Mouse (Mus musculus) MEL (cell line): ENCODE measurements around the gene P3h3. TPM values are rescaled to one million over a fixed set of nuclear protein-coding genes. Genes with fewer than 3 reads are reported as not detected.

ENCODE experiments used
- DNase-seq: peaks from one replicate; pipeline ENCODE4 v3.0.0; 2011; ENCODE audit warnings: low read depth, low spot score
- H3K27ac ChIP-seq: 2 replicates; pipeline ENCODE4 v1.5.1; 2012; ENCODE audit warnings: low read depth, mild to moderate bottlenecking, control low read depth, low read length, moderate library complexity; ENCODE audit not compliant: control insufficient read depth
- H3K27me3 ChIP-seq, 2 experiments: fragments of 150-350 bp in 1 of 2; sonication (generic) in 1 of 2; 2 replicates each; pipeline ENCODE4 v1.6.1; 2012; ENCODE audit warnings: low read length in 2 of 2, mild to moderate bottlenecking in 2 of 2, improper control_type of control experiment in 1 of 2, moderate library complexity in 1 of 2; ENCODE audit not compliant: insufficient read depth in 2 of 2, control insufficient read depth in 1 of 2
- H3K36me3 ChIP-seq, 2 experiments: 2 replicates each; pipeline ENCODE4 v1.6.1; 2012 to 2014; ENCODE audit warnings: low read length in 2 of 2, improper control_type of control experiment in 1 of 2, inconsistent platforms in 1 of 2, mild to moderate bottlenecking in 1 of 2; ENCODE audit not compliant: insufficient read depth in 2 of 2, control insufficient read depth in 1 of 2
- H3K4me1 ChIP-seq, 2 experiments: fragments of 150-350 bp in 1 of 2; sonication (generic) in 1 of 2; 2 replicates each; pipeline ENCODE4 v1.6.1; 2012; ENCODE audit warnings: low read length in 2 of 2, improper control_type of control experiment in 1 of 2, mild to moderate bottlenecking in 1 of 2; ENCODE audit not compliant: insufficient read depth in 2 of 2, control insufficient read depth in 1 of 2
- H3K4me3 ChIP-seq, 2 experiments: fragments of 150-350 bp in 1 of 2; sonication (generic) in 1 of 2; 2 replicates each; pipeline ENCODE4 v1.5.1; 2012; ENCODE audit warnings: low read depth in 2 of 2, low read length in 2 of 2, mild to moderate bottlenecking in 2 of 2, moderate library complexity in 2 of 2, control low read depth in 1 of 2, improper control_type of control experiment in 1 of 2; ENCODE audit not compliant: control insufficient read depth in 1 of 2, insufficient read depth in 1 of 2
- H3K79me2 ChIP-seq: 2 replicates; pipeline ENCODE4 v1.6.1; 2012; ENCODE audit warnings: mild to moderate bottlenecking, low read length, moderate library complexity; ENCODE audit not compliant: control insufficient read depth, poor library complexity, insufficient read depth
- H3K9ac ChIP-seq: 2 replicates; pipeline ENCODE4 v1.6.1; 2012; ENCODE audit warnings: low read depth, mild to moderate bottlenecking, control low read depth, low read length, moderate library complexity; ENCODE audit not compliant: control insufficient read depth, poor library complexity, severe bottlenecking
- H3K9me3 ChIP-seq: fragments of 150-350 bp; sonication (generic); replicated peaks from 2 replicates; pipeline ENCODE4 v1.6.1; 2012; ENCODE audit warnings: mild to moderate bottlenecking, low read length, improper control_type of control experiment, moderate library complexity; ENCODE audit not compliant: insufficient read depth
- BHLHE40 ChIP-seq: IDR thresholded peaks from 2 replicates; pipeline ENCODE4 v1.6.1; 2012; ENCODE audit warnings: low read depth, mild to moderate bottlenecking, inconsistent platforms, low read length, improper control_type of control experiment, borderline replicate concordance
- CHD1 ChIP-seq: IDR thresholded peaks from 2 replicates; pipeline ENCODE4 v1.6.1; 2012; ENCODE audit warnings: low read depth, mild to moderate bottlenecking, inconsistent platforms, low read length, improper control_type of control experiment
- CHD2 ChIP-seq: IDR thresholded peaks from 2 replicates; pipeline ENCODE4 v1.6.1; 2011; ENCODE audit warnings: low read length, improper control_type of control experiment
- E2F4 ChIP-seq: IDR thresholded peaks from 2 replicates; pipeline ENCODE4 v1.6.1; 2011; ENCODE audit warnings: low read depth, low read length, improper control_type of control experiment, borderline replicate concordance
- ELF1 ChIP-seq: IDR thresholded peaks from 2 replicates; pipeline ENCODE4 v1.6.1; 2014; ENCODE audit warnings: low read depth, mild to moderate bottlenecking, inconsistent platforms, low read length, improper control_type of control experiment, moderate library complexity
- EP300 ChIP-seq, 2 experiments: IDR thresholded peaks; 2 replicates each; pipeline ENCODE4 v1.6.1; 2011; ENCODE audit warnings: improper control_type of control experiment in 2 of 2, low read length in 2 of 2, low read depth in 1 of 2, mild to moderate bottlenecking in 1 of 2
- ETS1 ChIP-seq: IDR thresholded peaks from 2 replicates; pipeline ENCODE4 v1.6.1; 2012; ENCODE audit warnings: low read depth, mild to moderate bottlenecking, inconsistent platforms, low read length, improper control_type of control experiment, moderate library complexity
- GATA1 ChIP-seq: IDR thresholded peaks from 2 replicates; pipeline ENCODE4 v1.6.1; 2011; ENCODE audit warnings: low read depth, low read length, improper control_type of control experiment
- MAFK ChIP-seq: IDR thresholded peaks from 2 replicates; pipeline ENCODE4 v1.6.1; 2011; ENCODE audit warnings: low read depth, mild to moderate bottlenecking, low read length, improper control_type of control experiment, borderline replicate concordance
- MAX ChIP-seq: IDR thresholded peaks from 2 replicates; pipeline ENCODE4 v1.6.1; 2011; ENCODE audit warnings: low read length, improper control_type of control experiment
- MEF2A ChIP-seq: IDR thresholded peaks from 2 replicates; pipeline ENCODE4 v1.6.1; 2014; ENCODE audit warnings: low read depth, mild to moderate bottlenecking, inconsistent platforms, low read length, improper control_type of control experiment; ENCODE audit not compliant: poor library complexity, insufficient replicate concordance, severe bottlenecking; ENCODE audit errors: extremely low read depth
- MYB ChIP-seq: IDR thresholded peaks from 2 replicates; pipeline ENCODE4 v1.6.1; 2011; ENCODE audit warnings: mild to moderate bottlenecking, low read depth, low read length, improper control_type of control experiment
- POLR2AphosphoS2 ChIP-seq: IDR thresholded peaks from 2 replicates; pipeline ENCODE4 v1.6.1; 2011; ENCODE audit warnings: low read length, improper control_type of control experiment
- RAD21 ChIP-seq: IDR thresholded peaks from 2 replicates; pipeline ENCODE4 v1.6.1; 2011; ENCODE audit warnings: mild to moderate bottlenecking, low read depth, low read length, improper control_type of control experiment
- RCOR1 ChIP-seq: IDR thresholded peaks from 2 replicates; pipeline ENCODE4 v1.6.1; 2012; ENCODE audit warnings: low read depth, mild to moderate bottlenecking, inconsistent platforms, low read length, improper control_type of control experiment
- SMC3 ChIP-seq: IDR thresholded peaks from 2 replicates; pipeline ENCODE4 v1.6.1; 2011; ENCODE audit warnings: low read depth, low read length, improper control_type of control experiment
- TAL1 ChIP-seq: IDR thresholded peaks from 2 replicates; pipeline ENCODE4 v1.6.1; 2012; ENCODE audit warnings: mild to moderate bottlenecking, inconsistent platforms, low read length, moderate library complexity, mixed read lengths
- TBP ChIP-seq: IDR thresholded peaks from 2 replicates; pipeline ENCODE4 v1.8.0; 2011; ENCODE audit warnings: low read depth, low read length, improper control_type of control experiment
- TCF12 ChIP-seq: IDR thresholded peaks from 2 replicates; pipeline ENCODE4 v1.6.1; 2014; ENCODE audit warnings: low read depth, mild to moderate bottlenecking, inconsistent platforms, low read length, improper control_type of control experiment, moderate library complexity
- UBTF ChIP-seq: IDR thresholded peaks from 2 replicates; pipeline ENCODE4 v1.6.1; 2012; ENCODE audit warnings: low read depth, mild to moderate bottlenecking, inconsistent platforms, low read length, improper control_type of control experiment, moderate library complexity, borderline replicate concordance; ENCODE audit not compliant: insufficient read depth
- USF1 ChIP-seq: IDR thresholded peaks from 2 replicates; pipeline ENCODE4 v1.6.1; 2014; ENCODE audit warnings: low read depth, mild to moderate bottlenecking, inconsistent platforms, low read length, improper control_type of control experiment, moderate library complexity
- ZC3H11A ChIP-seq: IDR thresholded peaks from 2 replicates; pipeline ENCODE4 v1.6.1; 2012; ENCODE audit warnings: low read depth, mild to moderate bottlenecking, inconsistent platforms, low read length, improper control_type of control experiment
- ZKSCAN1 ChIP-seq: IDR thresholded peaks from 2 replicates; pipeline ENCODE4 v1.6.1; 2012; ENCODE audit warnings: low read depth, mild to moderate bottlenecking, inconsistent platforms, low read length, improper control_type of control experiment, moderate library complexity
- ZMIZ1 ChIP-seq: IDR thresholded peaks from 2 replicates; pipeline ENCODE4 v1.6.1; 2012; ENCODE audit warnings: low read depth, mild to moderate bottlenecking, inconsistent platforms, low read length, improper control_type of control experiment, moderate library complexity
- ZNF384 ChIP-seq: IDR thresholded peaks from 2 replicates; pipeline ENCODE4 v1.6.1; 2012; ENCODE audit warnings: low read depth, mild to moderate bottlenecking, inconsistent platforms, low read length, improper control_type of control experiment
- polyA plus RNA-seq, 2 experiments: library from polyadenylated mRNA; stranded (reverse) in 1 of 2; unstranded in 1 of 2; fragments of >175 nt in 1 of 2; fragments of >200 nt in 1 of 2; gene quantifications; 2 replicates each; pipeline versions ENCODE4 v1.2.1 to v1.2.4; 2012; ENCODE audit warnings: low replicate concordance in 2 of 2, low read depth in 1 of 2; ENCODE audit not compliant: insufficient read length in 2 of 2, insufficient read depth in 1 of 2, missing spikeins in 1 of 2
- total RNA-seq: library from RNA; depleted of rRNA; stranded (reverse); fragments of 300-350 nt; gene quantifications from 2 replicates; pipeline ENCODE4 v1.2.3, GENCODE M21; 2012

P3h3 gene
- total and polyA plus RNA-seq, 3 experiments: 0.23 to 2.1 TPM; not detected in 1

DNA sequence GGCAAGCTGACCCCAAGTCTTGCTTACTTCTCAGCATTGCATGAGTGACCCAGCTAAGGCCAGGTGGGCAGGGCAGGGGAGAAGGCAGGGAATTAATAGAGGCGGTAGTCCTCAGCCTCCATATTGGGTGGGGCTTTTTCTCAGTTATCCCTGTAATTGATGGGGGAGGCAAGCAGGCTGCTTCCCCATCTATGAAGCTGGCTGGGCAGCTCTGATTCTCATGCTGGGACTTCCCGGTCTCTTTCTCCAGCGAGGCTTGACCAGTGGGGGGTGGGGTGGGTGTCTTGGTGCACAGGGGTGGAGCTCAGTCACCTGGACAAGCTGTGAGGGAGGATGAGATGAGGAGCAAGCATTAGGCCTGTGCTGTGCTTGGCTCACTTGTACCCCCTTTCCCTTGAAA, 4.2 kb upstream of the P3h3 start:
- Histone ChIP-seq H3K9ac (no peak overlapping the region), H3K4me3 (no peak overlapping the region), H3K4me1 (no peaks in the 10 kb centered on the region; a peak in 2 of 4 replicates), H3K27ac (no peak overlapping the region), H3K27me3 (peaks cover 4 to 11% of the 10 kb centered on the region in 2 experiments), H3K36me3 (no peaks in the 10 kb centered on the region), H3K9me3 (no peaks in the 10 kb centered on the region), H3K79me2 (no peaks in the 10 kb centered on the region)
- DNase-seq: no peak
- TF ChIP-seq SMC3: no peak
- no peak for TF ChIP-seq USF1
- no peak for TF ChIP-seq ETS1
- TF ChIP-seq ZKSCAN1: no peak
- no peak for TF ChIP-seq ZNF384
- no peak for TF ChIP-seq MAX
- no peak for TF ChIP-seq EP300 (IDR thresholded peaks at IDR 0.05; ENCODE audit: low read depth in 1 of 2, low read length in 2 of 2)
- TF ChIP-seq POLR2AphosphoS2: no peak
- TF ChIP-seq RAD21: no peak
- no peak for TF ChIP-seq MEF2A
- no peak for TF ChIP-seq GATA1
- TF ChIP-seq TBP: no peak
- no peak for TF ChIP-seq CHD1
- TF ChIP-seq MYB: no peak
- no peak for TF ChIP-seq CHD2
- no peak for TF ChIP-seq MAFK
- no peak for TF ChIP-seq BHLHE40
- no peak for TF ChIP-seq UBTF
- TF ChIP-seq E2F4: no peak

DNA sequence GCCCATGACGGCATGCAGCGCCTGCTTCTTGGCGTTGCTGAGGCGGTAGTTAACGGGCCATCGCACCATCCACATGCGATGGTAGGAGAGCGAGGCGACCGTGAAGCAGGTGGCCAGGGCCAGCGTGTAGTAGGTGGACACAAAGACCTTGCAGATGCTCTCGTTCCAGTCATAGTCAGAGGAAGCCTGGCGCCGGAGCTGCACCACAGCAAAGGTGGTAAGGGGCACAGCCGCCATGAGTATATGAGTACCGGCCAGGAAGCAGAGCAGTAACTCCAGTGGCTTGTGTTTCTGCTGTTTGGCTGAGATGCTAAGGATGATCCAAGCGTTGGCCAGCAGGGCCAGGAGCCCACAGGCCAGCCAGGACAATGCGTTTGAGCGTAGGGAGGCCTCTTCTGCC, 3.7 kb upstream of the P3h3 start:
- H3K27me3 ChIP-seq: peaks cover 4 to 11% of the 10 kb centered on the region in 2 experiments; a peak in 3 of 4 replicates
- TF ChIP-seq ZC3H11A (no peak), RCOR1 (no peak), ZMIZ1 (no peak), GATA1 (no peak), ZKSCAN1 (no peak), MAX (no peak), ZNF384 (no peak), ELF1 (no peak), TCF12 (no peak), BHLHE40 (no peak), EP300 (IDR thresholded peaks at IDR 0.05; ENCODE audit: low read depth in 1 of 2, low read length in 2 of 2) (no peak), TAL1 (no peak)
- H3K36me3 ChIP-seq: no peaks in the 10 kb centered on the region
- DNase-seq: no peak
- H3K27ac ChIP-seq: no peak overlapping the region
- no peaks in the 10 kb centered on the region; a peak in 2 of 4 replicates for H3K4me1 ChIP-seq
- H3K4me3 ChIP-seq: no peak overlapping the region
- no peaks in the 10 kb centered on the region for H3K9me3 ChIP-seq
- H3K79me2 ChIP-seq: no peaks in the 10 kb centered on the region
- no peak overlapping the region for H3K9ac ChIP-seq
